Mouse (Mus musculus) 3T3-L1 (cell line): ENCODE data around the gene Stx8.

Source experiments
- DNase-seq: peaks from one replicate; pipeline ENCODE4 v3.0.0-alpha.2; 2015; ENCODE audit warnings: low read depth, low spot score

Gene Stx8

GRCm38 (mm10) chr11:68083562-68083961 is 117.6 kb downstream of the Stx8 start:
- peak; percentile 89 for DNase-seq

GRCm38 (mm10) chr11:68086221-68086620 is 120.2 kb downstream of the Stx8 start:
- DNase-seq: peak; percentile 57

GRCm38 (mm10) chr11:68089426-68089825 is 123.4 kb downstream of the Stx8 start:
- no peak for DNase-seq

GRCm38 (mm10) chr11:68089885-68090592 is 124.0 kb downstream of the Stx8 start:
- DNase-seq: peak; percentile 85

- DNase-seq: peak; percentile 93
Observed at GRCm38 (mm10) chr11:68091975-68092759, 126.2 kb downstream of the Stx8 start.

- DNase-seq: no peak
Observed at GRCm38 (mm10) chr11:68101598-68101997, 135.6 kb downstream of the Stx8 start.

DNA sequence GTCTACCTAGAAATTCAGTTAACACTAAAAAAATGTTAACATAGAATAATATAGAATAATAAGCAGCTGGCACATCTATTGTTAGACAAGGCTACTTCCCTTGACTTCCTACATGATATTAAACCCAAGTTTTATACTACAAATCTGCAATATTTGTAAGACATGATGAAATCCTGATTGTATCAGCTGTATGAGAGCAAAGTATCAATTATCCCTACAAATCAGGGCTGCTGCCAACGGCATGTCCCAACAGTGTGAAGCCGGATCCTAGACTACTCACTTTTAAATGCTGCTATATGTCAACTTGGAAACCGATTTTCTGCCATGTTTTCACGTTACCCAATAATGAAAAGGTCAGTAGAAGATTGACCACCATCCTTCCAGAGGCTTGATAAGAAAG is 137.5 kb downstream of the Stx8 start:
- no peak for DNase-seq

GRCm38 (mm10) chr11:68106053-68106452 is 140.1 kb downstream of the Stx8 start:
- no peak for DNase-seq

DNA sequence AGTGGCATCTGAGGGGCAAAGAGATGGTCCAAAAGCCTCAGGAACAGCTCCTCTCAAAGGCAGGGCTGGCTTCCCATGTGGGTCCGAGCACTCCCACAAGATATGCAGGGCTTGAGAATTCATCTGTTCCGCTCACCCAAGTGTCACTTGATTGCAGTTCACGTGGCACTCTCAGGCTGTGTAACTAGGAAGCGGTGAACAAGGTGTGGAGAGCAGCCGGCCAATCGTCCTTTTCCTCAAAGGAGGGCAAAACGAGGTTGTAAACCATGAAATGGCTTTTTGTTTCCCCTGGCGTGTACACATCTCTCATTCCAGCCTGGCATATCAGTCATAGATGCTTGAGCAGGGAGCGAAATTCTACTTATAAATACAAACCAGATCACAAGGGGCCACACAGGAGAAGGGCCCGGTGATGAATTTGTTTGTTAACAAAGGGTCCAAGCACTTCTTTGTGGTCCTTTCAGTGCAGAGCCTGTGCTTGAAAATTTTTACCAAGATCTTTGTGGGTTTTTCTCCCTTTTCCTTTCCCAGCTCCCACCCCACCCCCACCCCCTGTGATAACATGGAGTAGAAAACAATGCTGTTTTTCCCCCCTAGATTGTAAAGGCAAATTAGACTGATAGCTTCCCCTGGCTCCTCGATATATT is 147.6 kb downstream of the Stx8 start:
- DNase-seq: no peak

GRCm38 (mm10) chr11:68114202-68114601 is 148.2 kb downstream of the Stx8 start:
- no peak for DNase-seq

DNA sequence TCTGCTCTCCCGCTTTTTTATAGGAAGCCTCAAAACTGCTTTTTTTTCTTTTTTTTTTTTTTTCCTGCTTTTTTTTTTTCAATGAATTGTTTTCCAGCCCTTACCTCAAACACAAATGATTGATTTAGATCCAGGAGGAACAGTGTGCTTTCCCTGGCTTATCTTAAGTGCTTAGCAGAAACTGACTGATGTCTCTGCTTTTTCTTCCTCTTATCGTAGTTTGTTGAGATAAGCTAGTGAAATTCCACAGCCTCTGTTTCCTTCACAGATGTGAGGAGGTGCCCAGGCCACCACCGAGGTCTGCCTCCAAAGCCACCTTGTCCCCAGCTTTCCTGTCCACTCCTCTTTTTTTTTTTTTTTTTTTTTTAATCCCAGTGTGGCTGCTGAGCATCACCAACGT is 150.2 kb downstream of the Stx8 start:
- no peak for DNase-seq

DNA sequence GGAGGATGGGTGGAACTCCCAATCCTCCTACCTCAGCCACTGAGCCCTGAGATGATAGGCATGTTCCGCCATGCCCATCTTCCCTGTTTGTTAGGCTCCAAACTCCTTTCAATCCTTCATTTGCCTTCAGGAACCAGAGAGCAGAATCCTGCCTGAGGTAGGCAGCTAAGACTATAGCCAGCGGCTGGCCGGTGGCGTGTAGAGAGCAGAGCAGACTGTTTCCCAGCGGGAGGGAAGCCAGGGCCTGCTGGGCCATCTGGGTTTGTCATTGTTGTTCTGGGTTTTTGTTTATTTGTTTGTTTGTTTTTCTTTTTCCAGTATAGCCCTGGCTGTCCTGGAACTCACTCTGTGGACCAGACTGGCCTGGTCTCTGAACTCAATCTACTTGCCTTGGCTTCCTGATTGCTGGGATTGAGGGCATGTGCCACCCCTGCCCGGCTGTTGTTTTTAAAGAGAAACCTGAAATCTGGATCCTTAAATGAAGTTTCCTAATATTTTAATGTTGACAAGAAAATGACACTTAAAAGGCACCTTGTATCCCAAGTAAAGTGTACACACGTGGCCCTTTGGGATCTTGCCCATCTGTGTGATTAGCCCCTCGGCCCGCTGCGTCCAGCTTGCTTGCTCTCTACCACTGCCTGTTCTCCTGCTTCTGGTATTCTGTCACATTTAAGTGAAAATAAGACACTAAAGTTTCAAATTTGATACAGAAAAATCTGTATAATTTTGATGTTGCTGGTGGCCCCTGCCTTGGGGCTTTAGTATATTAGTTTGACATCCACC is 152.1 kb downstream of the Stx8 start:
- no peak for DNase-seq

DNA sequence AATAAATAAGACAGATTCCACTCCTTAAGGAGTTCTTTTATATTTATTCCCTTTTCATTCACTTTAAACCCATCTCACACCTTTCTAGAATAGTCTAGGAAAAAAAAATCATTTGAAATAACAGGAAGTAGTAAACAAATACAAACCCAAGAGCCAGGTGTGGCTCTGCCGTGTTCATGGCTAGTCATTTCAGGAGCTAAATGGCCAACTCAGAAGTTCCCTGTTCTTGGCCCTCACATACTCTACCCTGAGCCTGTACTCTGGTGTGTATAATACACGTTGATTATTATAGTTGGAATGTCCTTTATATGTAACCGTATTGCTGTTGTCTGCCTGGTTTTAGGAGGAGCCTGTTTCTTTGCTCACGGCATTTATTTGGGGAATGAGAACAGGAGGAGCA is 152.7 kb downstream of the Stx8 start:
- no peak for DNase-seq

DNA sequence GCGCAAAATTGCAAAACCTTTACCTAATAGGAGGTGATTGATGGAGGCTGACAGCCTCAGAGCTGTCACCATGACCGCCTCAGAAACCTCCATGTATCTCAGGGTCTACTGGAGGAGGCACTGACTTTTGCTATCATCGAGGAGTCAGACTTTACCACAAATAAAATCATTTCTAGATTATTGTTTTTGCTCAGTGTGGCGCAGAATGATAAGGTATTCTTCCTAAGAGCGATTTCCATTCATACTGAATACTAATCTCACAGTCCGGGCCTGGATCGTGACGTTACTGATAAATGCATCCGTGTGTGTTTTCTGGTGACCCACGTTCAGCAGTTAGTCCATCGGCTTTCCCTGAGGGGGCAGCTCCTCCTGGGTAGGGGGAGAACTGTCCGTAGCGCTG is 153.1 kb downstream of the Stx8 start:
- DNase-seq: no peak

DNA sequence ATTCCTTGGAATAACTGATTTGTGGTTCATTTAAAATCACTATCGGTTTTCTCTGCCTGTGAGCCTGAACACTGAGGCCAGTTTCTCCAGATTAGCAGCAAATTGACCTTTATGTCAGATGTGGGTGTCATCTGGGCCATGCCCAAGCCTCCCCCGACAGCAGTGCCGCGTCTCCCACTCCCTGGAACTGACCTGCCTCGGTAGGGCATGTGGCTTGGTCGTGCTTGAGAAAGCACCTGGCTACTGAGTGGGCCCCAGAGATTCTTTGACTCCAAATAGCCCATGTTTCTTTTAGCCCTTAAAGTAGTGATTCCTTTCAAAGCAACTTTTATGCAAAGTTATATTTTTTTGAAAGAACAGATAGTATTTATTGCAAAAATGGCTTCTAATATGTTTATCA is 155.3 kb downstream of the Stx8 start:
- no peak for DNase-seq

- no peak for DNase-seq
Observed at GRCm38 (mm10) chr11:68121660-68122059, 155.7 kb downstream of the Stx8 start.

GRCm38 (mm10) chr11:68126071-68126470 is 160.1 kb downstream of the Stx8 start:
- no peak for DNase-seq

DNA sequence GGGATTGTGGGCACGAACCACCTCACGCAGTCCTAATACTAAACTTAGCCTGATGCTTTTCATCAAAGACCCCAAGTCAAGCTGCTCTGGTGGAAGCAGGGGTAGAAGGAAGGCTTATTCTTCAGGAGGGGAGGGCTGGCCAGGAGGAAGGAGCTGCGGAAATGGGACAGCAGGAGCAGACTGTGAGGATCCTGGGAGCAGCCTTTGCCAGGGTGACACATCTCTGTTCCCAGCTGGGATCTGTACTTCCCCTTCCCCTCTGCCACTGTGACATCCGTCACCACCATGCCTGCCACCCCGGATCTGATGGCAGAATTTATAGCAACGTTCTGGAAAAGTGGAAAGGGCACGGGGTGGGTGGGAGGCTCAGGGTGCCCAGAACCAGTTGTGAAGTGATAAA is 168.5 kb downstream of the Stx8 start:
- DNase-seq: no peak

- DNase-seq: no peak
Observed at GRCm38 (mm10) chr11:68135350-68135749, 169.4 kb downstream of the Stx8 start.

DNA sequence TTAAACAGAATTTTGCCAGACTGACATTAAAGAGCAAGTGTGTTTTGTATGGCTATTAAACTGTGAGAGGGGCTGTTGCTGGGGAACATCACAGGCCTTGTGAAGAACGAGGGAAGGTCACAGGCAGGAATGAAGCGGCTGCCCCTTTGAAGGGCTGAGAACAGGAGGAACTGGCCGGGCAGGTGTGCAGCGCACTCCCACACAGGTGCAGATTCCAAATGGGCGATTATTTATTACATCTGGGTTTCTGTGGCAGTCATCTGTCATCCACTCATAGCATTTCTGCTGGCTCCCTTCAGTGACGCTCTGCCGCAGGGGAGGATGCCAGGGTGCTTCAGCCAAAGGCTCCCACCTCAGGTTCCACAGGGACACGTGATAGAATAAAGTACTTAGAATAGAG is 170.7 kb downstream of the Stx8 start:
- no peak for DNase-seq

GRCm38 (mm10) chr11:68142296-68142695 is 176.3 kb downstream of the Stx8 start:
- no peak for DNase-seq
